Comparison of ENCODE assay signal across 12 mouse cellular contexts in the genomic region with DNA sequence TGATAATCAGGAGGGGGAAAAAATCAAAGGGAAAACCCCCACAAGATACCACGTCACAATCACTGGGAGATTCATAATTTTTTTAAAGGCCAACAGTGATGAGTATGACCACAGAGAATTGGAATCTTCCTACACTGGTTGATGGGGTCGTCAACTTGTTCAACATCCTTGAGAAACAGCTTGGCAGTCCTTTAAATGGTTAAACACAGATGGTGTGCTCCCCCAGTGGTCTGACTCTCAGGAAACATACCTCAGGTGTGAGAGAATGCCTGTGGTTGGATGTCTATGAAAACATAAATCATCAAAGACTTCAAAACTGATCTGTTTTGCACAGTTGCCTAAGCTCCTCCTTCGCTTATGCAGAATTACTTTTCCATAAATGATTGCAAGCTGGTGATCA.
"Had no signal": no experiment of that assay in that cellular context is flagged by ENCODE, and none has a peak within 500 bp of the region (broad histone marks: within the 10 kb centered on the region; RNA-seq: fewer than 3 reads in every experiment).

No protein-coding gene starts in this region.

- H3K27ac ChIP-seq: limb, embryonic 13.5 days; liver, embryonic 14.5 days; midbrain, embryonic 13.5 days; neural tube, embryonic 15.5 days had no signal

- DNase-seq: kidney, adult 8-10 months; kidney, postnatal 25 days; layer of hippocampus, postnatal 36 days; left cerebral cortex, postnatal 4 days; lung, adult 2 months; lung, postnatal 36 days; right cerebral cortex, postnatal 4 days; spleen, adult 18-20 months had no signal

- H3K27me3 ChIP-seq: limb, embryonic 13.5 days; midbrain, embryonic 13.5 days; neural tube, embryonic 15.5 days had no signal

- H3K36me3 ChIP-seq: limb, embryonic 13.5 days; midbrain, embryonic 13.5 days; neural tube, embryonic 15.5 days had no signal

- H3K9me3 ChIP-seq: limb, embryonic 13.5 days; midbrain, embryonic 13.5 days; neural tube, embryonic 15.5 days had no signal

- H3K4me3 ChIP-seq: limb, embryonic 13.5 days; midbrain, embryonic 13.5 days; neural tube, embryonic 15.5 days had no signal

- H3K4me1 ChIP-seq: neural tube, embryonic 15.5 days had no signal
